Mouse (Mus musculus): ENCODE data around the gene Naa50.

The Naa50 gene

GRCm38 (mm10) chr16:44199066-44199703 lies 59.6 kb downstream of the Naa50 start:
- DNase-seq (ENCODE audit: low read depth, low spot score): no peak

- no peak for DNase-seq (ENCODE audit: low read depth, low spot score)
Observed at GRCm38 (mm10) chr16:44200146-44200545, 60.5 kb downstream of the Naa50 start.

- DNase-seq (ENCODE audit: low read depth, low spot score): no peak
Observed at GRCm38 (mm10) chr16:44204331-44204730, 64.7 kb downstream of the Naa50 start.

GRCm38 (mm10) chr16:44205973-44206372 lies 66.3 kb downstream of the Naa50 start:
- no peak for DNase-seq (ENCODE audit: low read depth, low spot score)

DNA sequence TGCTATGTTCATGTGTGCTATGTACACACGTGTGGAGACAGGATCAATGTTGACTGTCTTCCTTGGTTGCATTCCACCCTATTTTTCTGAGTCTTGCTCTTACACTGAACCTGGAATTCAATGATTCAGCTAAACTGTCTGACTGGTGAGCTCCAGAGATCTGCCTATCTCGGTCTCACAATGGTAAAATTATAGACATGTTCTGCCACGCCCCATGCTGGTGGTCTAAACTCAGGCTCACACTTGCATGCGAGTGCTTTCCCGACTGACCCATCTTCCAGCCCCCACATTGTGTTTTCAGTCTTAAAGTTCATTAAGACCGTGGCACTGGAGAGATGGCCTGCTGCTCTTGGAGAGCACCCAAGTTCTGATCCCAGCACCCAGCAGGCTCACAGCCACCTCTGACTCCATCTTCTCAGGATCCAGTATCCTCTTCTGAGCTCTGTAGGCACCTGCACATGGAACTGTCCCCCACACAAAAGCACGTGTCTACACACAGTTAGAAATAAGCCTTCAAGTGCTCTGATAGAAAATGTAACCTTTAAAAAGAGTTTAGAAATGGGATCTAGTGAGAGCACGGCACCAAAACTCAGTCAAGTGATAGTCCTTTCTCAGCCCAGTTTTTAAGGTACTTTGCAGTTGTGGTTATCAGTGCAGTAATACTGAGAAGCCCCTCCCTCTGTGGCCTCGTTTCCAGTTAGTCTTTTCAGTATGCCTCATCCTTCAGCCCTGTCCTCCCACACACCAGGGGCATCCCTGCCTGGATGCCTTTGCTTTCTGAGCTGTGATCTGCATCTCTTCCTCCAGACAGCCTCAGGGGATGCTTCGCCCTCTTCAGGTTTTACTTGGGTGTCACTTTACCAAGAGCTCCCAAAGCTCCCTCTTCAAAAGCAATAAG lies 70.8 kb downstream of the Naa50 start:
- no peak for DNase-seq (ENCODE audit: low read depth, low spot score)

- no peak for DNase-seq (ENCODE audit: low read depth, low spot score)
Observed at GRCm38 (mm10) chr16:44211054-44211414, 71.4 kb downstream of the Naa50 start.

GRCm38 (mm10) chr16:44212703-44213102 lies 73.1 kb downstream of the Naa50 start:
- no peak for DNase-seq (ENCODE audit: low read depth, low spot score)

Measured in brain, embryonic 18.5 days (tissue).